Mouse (Mus musculus) CH12.LX (cell line): ENCODE measurements around the gene Trip12. TPM values are rescaled to one million over a fixed set of nuclear protein-coding genes. Genes with fewer than 3 reads are reported as not detected.

Source experiments
- DNase-seq: peaks from one replicate; pipeline ENCODE4 v3.0.0-alpha.2; 2013; ENCODE audit errors: extremely low read depth
- H3K27ac ChIP-seq: 2 replicates; pipeline ENCODE4 v1.5.1; 2012; ENCODE audit warnings: low read depth, mild to moderate bottlenecking, control low read depth, moderate library complexity; ENCODE audit not compliant: insufficient read depth
- H3K27me3 ChIP-seq: replicated peaks from 2 replicates; pipeline ENCODE3; 2012; ENCODE audit warnings: inconsistent platforms
- H3K36me3 ChIP-seq, 2 experiments: replicated peaks in 1 of 2; 2 replicates each; pipeline versions ENCODE3 to v1.6.1; 2012; ENCODE audit warnings: inconsistent platforms in 1 of 2, low read length in 1 of 2, mild to moderate bottlenecking in 1 of 2, mixed read lengths in 1 of 2, moderate library complexity in 1 of 2; ENCODE audit not compliant: control insufficient read depth in 1 of 2, insufficient read depth in 1 of 2
- H3K4me1 ChIP-seq, 2 experiments: 2 replicates each; pipeline ENCODE4 v1.6.1; 2012; ENCODE audit warnings: inconsistent platforms in 1 of 2, moderate library complexity in 1 of 2; ENCODE audit not compliant: insufficient read depth in 2 of 2, control insufficient read depth in 1 of 2
- H3K4me2 ChIP-seq: 2 replicates; pipeline ENCODE4 v1.6.1; 2012; ENCODE audit warnings: low read depth, mild to moderate bottlenecking, control low read depth; ENCODE audit not compliant: poor library complexity, insufficient read depth, severe bottlenecking
- H3K4me3 ChIP-seq, 3 experiments: fragments of 150-350 bp in 1 of 3; sonication (generic) in 1 of 3; replicated peaks in 1 of 3; 2 replicates each; pipeline versions ENCODE3 to v1.5.1; 2011 to 2012; ENCODE audit warnings: low read depth in 2 of 3, low read length in 2 of 3, mild to moderate bottlenecking in 2 of 3, moderate library complexity in 2 of 3, control low read depth in 1 of 3, improper control_type of control experiment in 1 of 3, inconsistent platforms in 1 of 3, mixed read lengths in 1 of 3; ENCODE audit not compliant: poor library complexity in 1 of 3
- H3K79me2 ChIP-seq: replicated peaks from 2 replicates; pipeline ENCODE4 v1.6.1; 2012; ENCODE audit warnings: mild to moderate bottlenecking, moderate library complexity; ENCODE audit not compliant: control insufficient read depth, poor library complexity, insufficient read depth, severe bottlenecking; ENCODE audit errors: extremely low read depth
- H3K9ac ChIP-seq: 2 replicates; pipeline ENCODE4 v1.6.1; 2012; ENCODE audit warnings: low read depth, mild to moderate bottlenecking, control low read depth, moderate library complexity; ENCODE audit not compliant: insufficient read depth
- H3K9me3 ChIP-seq: replicated peaks from 2 replicates; pipeline ENCODE3; 2012; ENCODE audit warnings: low read length, inconsistent platforms, mixed read lengths
- BHLHE40 ChIP-seq: IDR thresholded peaks from 2 replicates; pipeline ENCODE4 v1.6.1; 2011; ENCODE audit warnings: mild to moderate bottlenecking, low read depth, low read length, improper control_type of control experiment
- CHD1 ChIP-seq: IDR thresholded peaks from 2 replicates; pipeline ENCODE4 v1.6.1; 2012; ENCODE audit warnings: low read depth, low read length, improper control_type of control experiment, inconsistent platforms
- CTCF ChIP-seq, 2 experiments: IDR thresholded peaks in 1 of 2; conservative IDR thresholded peaks in 1 of 2; 2 replicates each; pipeline ENCODE4 v1.5.1; 2011 to 2012; ENCODE audit warnings: low read depth in 2 of 2, low read length in 2 of 2, improper control_type of control experiment in 1 of 2, inconsistent platforms in 1 of 2, mild to moderate bottlenecking in 1 of 2, moderate library complexity in 1 of 2
- ELF1 ChIP-seq: IDR thresholded peaks from 2 replicates; pipeline ENCODE4 v1.6.1; 2014; ENCODE audit warnings: low read depth, mild to moderate bottlenecking, inconsistent platforms, low read length, improper control_type of control experiment
- ETS1 ChIP-seq: conservative IDR thresholded peaks from 2 replicates; pipeline ENCODE4 v1.6.1; 2012; ENCODE audit warnings: low read depth, mild to moderate bottlenecking, inconsistent platforms, low read length, improper control_type of control experiment, moderate library complexity
- HCFC1 ChIP-seq: IDR thresholded peaks from 2 replicates; pipeline ENCODE4 v1.6.1; 2012; ENCODE audit warnings: low read depth, mild to moderate bottlenecking, inconsistent platforms, low read length, improper control_type of control experiment
- IRF4 ChIP-seq: IDR thresholded peaks from 2 replicates; pipeline ENCODE4 v1.6.1; 2014; ENCODE audit warnings: low read depth, mild to moderate bottlenecking, inconsistent platforms, low read length, improper control_type of control experiment
- JUN ChIP-seq: IDR thresholded peaks from 2 replicates; pipeline ENCODE4 v1.6.1; 2011; ENCODE audit warnings: low read depth, mild to moderate bottlenecking, low read length, improper control_type of control experiment, moderate library complexity; ENCODE audit not compliant: insufficient read depth
- JUND ChIP-seq: conservative IDR thresholded peaks from 2 replicates; pipeline ENCODE4 v1.6.1; 2011; ENCODE audit warnings: low read depth, low read length, improper control_type of control experiment
- KAT2A ChIP-seq: IDR thresholded peaks from 2 replicates; pipeline ENCODE4 v1.6.1; 2012; ENCODE audit warnings: low read length, improper control_type of control experiment, inconsistent platforms; ENCODE audit not compliant: insufficient replicate concordance
- MAFK ChIP-seq: IDR thresholded peaks from 2 replicates; pipeline ENCODE4 v1.6.1; 2011; ENCODE audit warnings: low read length, improper control_type of control experiment; ENCODE audit not compliant: insufficient replicate concordance
- MAZ ChIP-seq: IDR thresholded peaks from 2 replicates; pipeline ENCODE4 v1.6.1; 2012; ENCODE audit warnings: low read depth, mild to moderate bottlenecking, inconsistent platforms, low read length, improper control_type of control experiment, moderate library complexity
- MXI1 ChIP-seq: IDR thresholded peaks from 2 replicates; pipeline ENCODE4 v1.6.1; 2011; ENCODE audit warnings: mild to moderate bottlenecking, low read depth, low read length, improper control_type of control experiment
- MYC ChIP-seq: IDR thresholded peaks from 2 replicates; pipeline ENCODE4 v1.6.1; 2011; ENCODE audit warnings: low read depth, mild to moderate bottlenecking, improper control_type of control experiment, low read length
- NELFE ChIP-seq: IDR thresholded peaks from 2 replicates; pipeline ENCODE4 v1.6.1; 2011; ENCODE audit warnings: low read depth, low read length, improper control_type of control experiment
- NRF1 ChIP-seq: IDR thresholded peaks from 2 replicates; pipeline ENCODE4 v1.6.1; 2014; ENCODE audit warnings: low read depth, mild to moderate bottlenecking, inconsistent platforms, low read length, improper control_type of control experiment, moderate library complexity
- PAX5 ChIP-seq: IDR thresholded peaks from 2 replicates; pipeline ENCODE4 v1.6.1; 2012; ENCODE audit warnings: low read length, inconsistent platforms, mixed read lengths
- POLR2A ChIP-seq: IDR thresholded peaks from 2 replicates; pipeline ENCODE4 v1.6.1; 2011; ENCODE audit warnings: low read depth, mild to moderate bottlenecking, improper control_type of control experiment, low read length
- POLR2AphosphoS2 ChIP-seq: IDR thresholded peaks from 2 replicates; pipeline ENCODE4 v1.6.1; 2011; ENCODE audit warnings: low read depth, low read length, improper control_type of control experiment
- RCOR1 ChIP-seq: conservative IDR thresholded peaks from 2 replicates; pipeline ENCODE4 v1.6.1; 2012; ENCODE audit warnings: low read depth, mild to moderate bottlenecking, inconsistent platforms, low read length, improper control_type of control experiment
- SIN3A ChIP-seq: IDR thresholded peaks from 2 replicates; pipeline ENCODE4 v1.6.1; 2012; ENCODE audit warnings: low read length, improper control_type of control experiment, inconsistent platforms
- SMC3 ChIP-seq: IDR thresholded peaks from 2 replicates; pipeline ENCODE4 v1.6.1; 2011; ENCODE audit warnings: low read depth, low read length, improper control_type of control experiment
- USF1 ChIP-seq: IDR thresholded peaks from 2 replicates; pipeline ENCODE4 v1.6.1; 2014; ENCODE audit warnings: low read depth, mild to moderate bottlenecking, inconsistent platforms, low read length, improper control_type of control experiment
- ZC3H11A ChIP-seq: IDR thresholded peaks from 2 replicates; pipeline ENCODE4 v1.6.1; 2012; ENCODE audit warnings: low read depth, mild to moderate bottlenecking, inconsistent platforms, low read length, improper control_type of control experiment
- ZMIZ1 ChIP-seq: IDR thresholded peaks from 2 replicates; pipeline ENCODE4 v1.6.1; 2012; ENCODE audit warnings: low read depth, mild to moderate bottlenecking, inconsistent platforms, low read length, improper control_type of control experiment
- ZNF384 ChIP-seq: IDR thresholded peaks from 2 replicates; pipeline ENCODE4 v1.6.1; 2012; ENCODE audit warnings: low read depth, low read length, improper control_type of control experiment, inconsistent platforms
- dilution Hi-C: fragments of 300-500 bp; cut with MboI; formaldehyde crosslinking; loops from 2 replicates; pipeline ENCODE4 v1.14.3; 2020; ENCODE audit warnings: low sequenced_read_pairs; ENCODE audit not compliant: extremely low pct_unique_long_range_greater_than_20kb, extremely low pct_ligation_motif_present
- in situ Hi-C: fragments of 300-500 bp; cut with MboI; formaldehyde crosslinking; loops from 3 replicates; pipeline ENCODE4 v1.14.3; 2019; ENCODE audit warnings: low sequenced_read_pairs, low pct_ligation_motif_present, low pct_unique_long_range_greater_than_20kb, mixed read lengths
- polyA plus RNA-seq: library from polyadenylated mRNA; unstranded; fragments of >175 nt; gene quantifications from 2 replicates; pipeline ENCODE4 v1.2.1, GENCODE M21; 2012; ENCODE audit warnings: low read depth; ENCODE audit not compliant: insufficient read length
- total RNA-seq, 2 experiments: library from RNA; depleted of rRNA; stranded (reverse); fragments of 300-350 nt in 1 of 2; fragments of >200 nt in 1 of 2; gene quantifications; 2 replicates each; pipeline ENCODE4 v1.2.3; 2012 to 2014

The Trip12 gene
- total and polyA plus RNA-seq, 3 experiments: 75.6 to 93.8 (median 90.2) TPM

GRCm38 (mm10) chr1:84872939-84873338 is 32.6 kb upstream of the Trip12 start:
- no peaks in the 10 kb centered on the region for H3K36me3 ChIP-seq
- H3K4me3 ChIP-seq: no peak overlapping the region
- no peak for DNase-seq
- dilution Hi-C loops (no loop called here), in situ Hi-C loops (loop anchor here (10.0 kb wide), 1 partner anchor 148 kb away; no protein-coding TSS in a partner anchor)
- H3K4me1 ChIP-seq: peaks cover 0 to 18% of the 10 kb centered on the region in 2 experiments; a peak in 2 of 4 replicates
- TF ChIP-seq JUND: no peak
- TF ChIP-seq RCOR1: no peak
- TF ChIP-seq CTCF (conservative IDR thresholded peaks at IDR 0.05 in 1 of 2, IDR thresholded peaks at IDR 0.05 in 1 of 2; ENCODE audit: low read depth in 2 of 2, low read length in 2 of 2): no peak
- no peak for TF ChIP-seq ETS1
- no peak for TF ChIP-seq USF1
- TF ChIP-seq MAZ: no peak
- no peak for TF ChIP-seq ZC3H11A
- no peak for TF ChIP-seq IRF4
- no peak for TF ChIP-seq ELF1
- TF ChIP-seq MYC: no peak
- no peak for TF ChIP-seq MXI1
- no peak for TF ChIP-seq BHLHE40
- TF ChIP-seq ZNF384: no peak
- no peak for TF ChIP-seq POLR2A
- TF ChIP-seq KAT2A: no peak
- no peak for TF ChIP-seq SIN3A
- TF ChIP-seq MAFK: no peak
- TF ChIP-seq NRF1: no peak
- no peak for TF ChIP-seq NELFE
- no peaks in the 10 kb centered on the region for H3K9me3 ChIP-seq
- H3K79me2 ChIP-seq: no peaks in the 10 kb centered on the region
- H3K27me3 ChIP-seq: no peaks in the 10 kb centered on the region
- no peak overlapping the region for H3K9ac ChIP-seq
- no peak overlapping the region for H3K4me2 ChIP-seq
- no peak overlapping the region for H3K27ac ChIP-seq

GRCm38 (mm10) chr1:84872105-84872504 is 31.8 kb upstream of the Trip12 start:
- H3K4me2 ChIP-seq: no peak overlapping the region

More at GRCm38 (mm10) chr1:84872105-84872504, 31.8 kb upstream of the Trip12 start:
- no peak overlapping the region for H3K9ac ChIP-seq
- no peak overlapping the region for H3K27ac ChIP-seq
- in situ Hi-C loops: loop anchor here (10.0 kb wide), 1 partner anchor 147 kb away; no protein-coding TSS in a partner anchor
- no peaks in the 10 kb centered on the region for H3K27me3 ChIP-seq
- H3K9me3 ChIP-seq: no peaks in the 10 kb centered on the region
- no peak for TF ChIP-seq NRF1
- no peak for TF ChIP-seq CHD1
- no peak for TF ChIP-seq NELFE
- no peak for TF ChIP-seq PAX5
- TF ChIP-seq MXI1: no peak
- no peak for TF ChIP-seq SMC3
- no peak for TF ChIP-seq JUN
- no peak for TF ChIP-seq BHLHE40
- TF ChIP-seq ZMIZ1: no peak
- no peak for TF ChIP-seq SIN3A
- no peak for TF ChIP-seq POLR2AphosphoS2
- TF ChIP-seq HCFC1: no peak
- TF ChIP-seq, all 38 proteins: peak for 0
- peaks cover 0 to 18% of the 10 kb centered on the region in 2 experiments; a peak in 2 of 4 replicates for H3K4me1 ChIP-seq
- no peaks in the 10 kb centered on the region for H3K79me2 ChIP-seq
- H3K4me3 ChIP-seq: no peak overlapping the region
- dilution Hi-C loops: no loop called here
- no peaks in the 10 kb centered on the region for H3K36me3 ChIP-seq
- no peak for DNase-seq
